Mouse (Mus musculus): ENCODE results near the gene Ccnt2. TPM values are rescaled to one million over a fixed set of nuclear protein-coding genes. Genes with fewer than 3 reads are reported as not detected.

Gene Ccnt2
- polyA plus RNA-seq, 1 experiment from 2014 or later, result 15.8 TPM

GRCm38 (mm10) chr1:127830215-127830921 lies 56.4 kb downstream of the Ccnt2 start:
- Histone ChIP-seq H3K27ac (ENCODE audit: low read depth) (no peak overlapping the region), H3K27me3 (ENCODE audit: insufficient read depth, low read length) (no peaks in the 10 kb centered on the region), H3K4me2 (ENCODE audit: low read depth, low read length) (no peak overlapping the region), H3K4me3 (ENCODE audit: low read depth, low read length) (no peak overlapping the region), H3K9me3 (ENCODE audit: low read length) (no peaks in the 10 kb centered on the region), H3K36me3 (replicated peaks; ENCODE audit: insufficient read depth, low read length) (no peaks in the 10 kb centered on the region), H3K4me1 (ENCODE audit: insufficient read depth) (no peaks in the 10 kb centered on the region), H3K9ac (replicated peaks) (no peak overlapping the region)
- TF ChIP-seq CTCF (IDR thresholded peaks at IDR 0.05; ENCODE audit: low read depth), result no peak
- TF ChIP-seq EP300 (IDR thresholded peaks at IDR 0.05; ENCODE audit: low read depth), result no peak
- WGBS (ENCODE audit: insufficient replicate concordance), result 49% methylated on average over 13 of the region's 13 CpGs
- no peak for DNase-seq
- ATAC-seq, result 0 out of 2 replicates have a peak, but pooled peaks have one; percentile 27

DNA sequence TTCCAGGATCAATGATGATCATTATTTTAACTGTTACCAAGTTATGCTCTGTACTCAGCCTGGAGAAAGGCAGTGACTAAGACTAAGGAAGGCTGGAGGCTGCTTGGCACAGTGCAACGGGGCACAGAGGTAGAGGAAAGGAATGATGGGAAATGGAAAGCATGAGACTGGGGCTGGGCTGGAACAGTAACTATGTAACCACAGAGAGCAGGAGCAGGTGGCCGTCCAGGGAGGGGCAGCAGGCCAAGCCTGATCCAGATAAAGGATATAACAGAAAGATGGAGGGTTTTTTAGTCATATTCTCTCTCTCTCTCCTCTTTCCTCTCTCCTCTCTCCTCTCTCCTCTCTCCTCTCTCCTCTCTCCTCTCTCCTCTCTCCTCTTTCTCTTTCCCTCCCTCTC lies 59.8 kb downstream of the Ccnt2 start:
- ATAC-seq (no peak), DNase-seq (no peak)
- WGBS (ENCODE audit: insufficient replicate concordance), result 32% methylated on average over 2 of the region's 2 CpGs
- Histone ChIP-seq H3K36me3 (replicated peaks; ENCODE audit: insufficient read depth, low read length) (no peaks in the 10 kb centered on the region), H3K4me3 (ENCODE audit: low read depth, low read length) (no peak overlapping the region), H3K4me1 (ENCODE audit: insufficient read depth) (no peaks in the 10 kb centered on the region), H3K27ac (ENCODE audit: low read depth) (no peak overlapping the region), H3K4me2 (ENCODE audit: low read depth, low read length) (no peak overlapping the region), H3K27me3 (ENCODE audit: insufficient read depth, low read length) (no peaks in the 10 kb centered on the region), H3K9me3 (ENCODE audit: low read length) (no peaks in the 10 kb centered on the region), H3K9ac (replicated peaks) (no peak overlapping the region)
- no peak for TF ChIP-seq EP300 (IDR thresholded peaks at IDR 0.05; ENCODE audit: low read depth)

- no peak overlapping the region for H3K4me3 ChIP-seq (ENCODE audit: low read depth, low read length)
- H3K27ac ChIP-seq (ENCODE audit: low read depth), result no peak overlapping the region
- no peaks in the 10 kb centered on the region for H3K27me3 ChIP-seq (ENCODE audit: insufficient read depth, low read length)
- H3K36me3 ChIP-seq (replicated peaks; ENCODE audit: insufficient read depth, low read length), result no peaks in the 10 kb centered on the region
- no peak for TF ChIP-seq EP300 (IDR thresholded peaks at IDR 0.05; ENCODE audit: low read depth)
- TF ChIP-seq CTCF (IDR thresholded peaks at IDR 0.05; ENCODE audit: low read depth), result no peak
- no peaks in the 10 kb centered on the region for H3K9me3 ChIP-seq (ENCODE audit: low read length)
- WGBS (ENCODE audit: insufficient replicate concordance), result 39% methylated on average over 4 of the region's 4 CpGs
- ATAC-seq (no peak), DNase-seq (no peak)
- no peaks in the 10 kb centered on the region for H3K4me1 ChIP-seq (ENCODE audit: insufficient read depth)
- no peak overlapping the region for H3K9ac ChIP-seq (replicated peaks)
- no peak overlapping the region for H3K4me2 ChIP-seq (ENCODE audit: low read depth, low read length)
Observed at GRCm38 (mm10) chr1:127834202-127834601, 60.2 kb downstream of the Ccnt2 start.

GRCm38 (mm10) chr1:127836619-127837018 lies 62.7 kb downstream of the Ccnt2 start:
- Histone ChIP-seq H3K27ac (ENCODE audit: low read depth) (no peak overlapping the region), H3K27me3 (ENCODE audit: insufficient read depth, low read length) (no peaks in the 10 kb centered on the region), H3K9ac (replicated peaks) (no peak overlapping the region), H3K36me3 (replicated peaks; ENCODE audit: insufficient read depth, low read length) (no peaks in the 10 kb centered on the region), H3K4me1 (ENCODE audit: insufficient read depth) (no peaks in the 10 kb centered on the region), H3K4me2 (ENCODE audit: low read depth, low read length) (no peak overlapping the region), H3K9me3 (ENCODE audit: low read length) (no peaks in the 10 kb centered on the region), H3K4me3 (ENCODE audit: low read depth, low read length) (no peak overlapping the region)
- no peak for ATAC-seq
- WGBS (ENCODE audit: insufficient replicate concordance), result 38% methylated on average over 4 of the region's 4 CpGs
- TF ChIP-seq EP300 (IDR thresholded peaks at IDR 0.05; ENCODE audit: low read depth) (no peak), CTCF (IDR thresholded peaks at IDR 0.05; ENCODE audit: low read depth) (no peak)
- no peak for DNase-seq

- DNase-seq, result no peak
- Histone ChIP-seq H3K27me3 (ENCODE audit: insufficient read depth, low read length) (no peaks in the 10 kb centered on the region), H3K4me1 (ENCODE audit: insufficient read depth) (no peaks in the 10 kb centered on the region), H3K36me3 (replicated peaks; ENCODE audit: insufficient read depth, low read length) (no peaks in the 10 kb centered on the region), H3K4me3 (ENCODE audit: low read depth, low read length) (no peak overlapping the region), H3K27ac (ENCODE audit: low read depth) (no peak overlapping the region), H3K9me3 (ENCODE audit: low read length) (no peaks in the 10 kb centered on the region), H3K4me2 (ENCODE audit: low read depth, low read length) (no peak overlapping the region), H3K9ac (replicated peaks) (no peak overlapping the region)
- TF ChIP-seq CTCF (IDR thresholded peaks at IDR 0.05; ENCODE audit: low read depth) (no peak), EP300 (IDR thresholded peaks at IDR 0.05; ENCODE audit: low read depth) (no peak)
- no peak for ATAC-seq
- 61% methylated on average over 1 of the region's 1 CpGs for WGBS (ENCODE audit: insufficient replicate concordance)
Observed at GRCm38 (mm10) chr1:127838602-127839001, 64.6 kb downstream of the Ccnt2 start.

- Histone ChIP-seq H3K9me3 (ENCODE audit: low read length) (no peaks in the 10 kb centered on the region), H3K4me1 (ENCODE audit: insufficient read depth) (no peaks in the 10 kb centered on the region), H3K27me3 (ENCODE audit: insufficient read depth, low read length) (no peaks in the 10 kb centered on the region), H3K9ac (replicated peaks) (no peak overlapping the region), H3K4me2 (ENCODE audit: low read depth, low read length) (no peak overlapping the region), H3K4me3 (ENCODE audit: low read depth, low read length) (no peak overlapping the region), H3K27ac (ENCODE audit: low read depth) (no peak overlapping the region), H3K36me3 (replicated peaks; ENCODE audit: insufficient read depth, low read length) (no peaks in the 10 kb centered on the region)
- TF ChIP-seq CTCF (IDR thresholded peaks at IDR 0.05; ENCODE audit: low read depth) (no peak), EP300 (IDR thresholded peaks at IDR 0.05; ENCODE audit: low read depth) (no peak)
- DNase-seq, result no peak
- 57% methylated on average over 5 of the region's 5 CpGs for WGBS (ENCODE audit: insufficient replicate concordance)
- ATAC-seq, result no peak
Observed at GRCm38 (mm10) chr1:127845472-127845871, 71.5 kb downstream of the Ccnt2 start.

Data from liver, postnatal 0 days (tissue).